Mouse (Mus musculus) heart, embryonic 14.5 days (tissue): ENCODE results near the gene Gm45618. TPM values are rescaled to one million over a fixed set of nuclear protein-coding genes. Genes with fewer than 3 reads are reported as not detected.

Experiments
- ATAC-seq: fragments of 200-750 bp; cut with Nextera tagmentation; 2 replicates; pipeline ENCODE4 v1.8.0; 2017; ENCODE audit warnings: low read depth, moderate TSS enrichment; ENCODE audit not compliant: insufficient number of reproducible peaks, insufficient read depth, low FRiP score
- H3K27ac ChIP-seq, 2 experiments: fragments of 200-500 bp in 1 of 2; fragments of 300-500 bp in 1 of 2; sonication (generic) in 1 of 2; replicated peaks in 1 of 2; 2 replicates each; pipeline ENCODE4 v1.5.1; 2012 to 2014; ENCODE audit warnings: low read depth in 2 of 2, low read length in 2 of 2, control low read depth in 1 of 2, mild to moderate bottlenecking in 1 of 2, mixed read lengths in 1 of 2; ENCODE audit not compliant: control insufficient read depth in 1 of 2, insufficient read depth in 1 of 2
- H3K27me3 ChIP-seq: fragments of 300-500 bp; sonication (generic); 2 replicates; pipeline ENCODE4 v1.6.1; 2014; ENCODE audit warnings: mild to moderate bottlenecking, low read length, control low read depth; ENCODE audit not compliant: control insufficient read depth, insufficient read depth
- H3K36me3 ChIP-seq: fragments of 300-500 bp; sonication (generic); 2 replicates; pipeline ENCODE4 v1.6.1; 2014; ENCODE audit warnings: mild to moderate bottlenecking, control low read depth, low read length, mixed read lengths; ENCODE audit not compliant: control insufficient read depth, insufficient read depth
- H3K4me1 ChIP-seq, 2 experiments: fragments of 200-500 bp in 1 of 2; fragments of 300-500 bp in 1 of 2; sonication (generic) in 1 of 2; 2 replicates each; pipeline ENCODE4 v1.6.1; 2012 to 2014; ENCODE audit warnings: low read length in 2 of 2, control low read depth in 1 of 2, mixed read lengths in 1 of 2; ENCODE audit not compliant: control insufficient read depth in 2 of 2, insufficient read depth in 2 of 2
- H3K4me2 ChIP-seq: fragments of 300-500 bp; sonication (generic); 2 replicates; pipeline ENCODE4 v1.6.1; 2014; ENCODE audit warnings: mild to moderate bottlenecking, low read length
- H3K4me3 ChIP-seq, 2 experiments: fragments of 200-500 bp in 1 of 2; fragments of 300-500 bp in 1 of 2; sonication (generic) in 1 of 2; 2 replicates each; pipeline ENCODE4 v1.5.1; 2012 to 2014; ENCODE audit warnings: low read length in 2 of 2, mild to moderate bottlenecking in 2 of 2, control low read depth in 1 of 2, low read depth in 1 of 2, moderate library complexity in 1 of 2; ENCODE audit not compliant: control insufficient read depth in 1 of 2, insufficient read depth in 1 of 2
- H3K9ac ChIP-seq: fragments of 300-500 bp; sonication (generic); 2 replicates; pipeline ENCODE4 v1.6.1; 2014; ENCODE audit warnings: mild to moderate bottlenecking, low read length
- H3K9me3 ChIP-seq: fragments of 300-500 bp; sonication (generic); 2 replicates; pipeline ENCODE4 v1.6.1; 2016; ENCODE audit warnings: low read length, control low read depth; ENCODE audit not compliant: control insufficient read depth
- WGBS: fragments of 180-500 bp; shearing (Covaris S2); extraction: QIAGEN DNeasy Blood & Tissue Kit; methylation state at CpG from one replicate; pipeline ENCODE4 v1.1.7; 2014; 5-methylcytosine and 5-hydroxymethylcytosine counted together
- polyA plus RNA-seq: library from polyadenylated mRNA; unstranded; fragments of >200 nt; fragmentation: Nextera tagmentation; extraction: Ambion mirVana; gene quantifications from 2 replicates; pipeline ENCODE4 v1.2.1, GENCODE M21; 2014

Gm45618 gene
- polyA plus RNA-seq, 1 experiment from 2014 or later, result not detected

DNA sequence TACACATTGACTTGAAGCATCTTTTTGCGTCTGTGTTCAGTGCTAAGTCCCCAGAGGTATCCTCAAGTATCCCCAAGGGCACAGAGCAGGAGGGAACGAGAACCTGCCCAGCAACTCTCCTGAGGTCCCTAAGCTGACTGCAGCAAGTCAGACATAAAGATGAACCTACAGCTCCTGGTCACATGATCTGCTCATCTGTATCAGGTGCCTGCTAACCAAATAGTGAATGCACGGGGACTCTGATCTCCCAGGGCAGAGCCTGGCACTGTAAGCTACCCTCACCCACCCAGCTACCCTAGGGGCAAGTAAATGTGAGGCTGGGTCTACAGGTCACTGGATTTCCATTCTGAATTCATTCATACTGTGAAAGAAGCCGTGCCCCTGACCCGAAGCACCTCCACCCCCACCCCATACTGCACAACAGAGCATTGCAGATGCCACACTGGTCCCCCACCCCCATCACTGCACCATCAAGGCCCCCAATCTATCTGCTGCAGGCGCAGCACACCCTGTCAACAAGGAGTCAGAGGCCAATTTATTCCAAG lies 26.8 kb downstream of the Gm45618 start:
- peak overlapping the region; percentile 88 to 97 for H3K4me3 ChIP-seq
- no peak overlapping the region for H3K27ac ChIP-seq
- H3K36me3 ChIP-seq, result no peaks in the 10 kb centered on the region
- peak overlapping the region; percentile 96 for H3K9ac ChIP-seq
- no peaks in the 10 kb centered on the region for H3K9me3 ChIP-seq
- peaks cover 47 to 50% of the 10 kb centered on the region in 2 experiments for H3K4me1 ChIP-seq
- H3K4me2 ChIP-seq, result peak overlapping the region; percentile 91
- no peak for ATAC-seq
- WGBS, result 37% methylated on average over 6 of the region's 6 CpGs
- peaks cover 6% of the 10 kb centered on the region for H3K27me3 ChIP-seq

DNA sequence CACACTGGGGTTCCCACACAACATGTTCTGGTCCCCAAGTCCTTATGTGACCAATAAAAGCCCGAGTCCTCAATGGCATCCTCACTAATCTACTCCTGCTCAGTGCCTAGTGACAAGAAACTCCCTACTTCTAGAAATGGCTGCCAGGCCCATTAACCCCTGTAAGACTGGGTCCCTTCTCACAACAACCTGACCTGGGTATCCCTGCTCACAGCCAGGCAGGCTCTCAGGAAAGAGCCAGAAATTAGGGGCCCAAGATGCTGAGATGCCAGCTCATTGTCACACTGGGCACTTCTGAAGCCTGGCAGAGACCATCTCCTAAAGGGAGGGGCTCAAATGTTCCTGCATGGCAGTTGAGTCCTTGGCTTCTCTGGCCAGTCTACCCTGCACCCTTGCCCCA lies 27.5 kb downstream of the Gm45618 start:
- WGBS, result 41% methylated on average over 1 of the region's 1 CpGs
- peaks cover 5% of the 10 kb centered on the region for H3K36me3 ChIP-seq
- H3K4me1 ChIP-seq, result peaks cover 54 to 57% of the 10 kb centered on the region in 2 experiments
- H3K9ac ChIP-seq, result peak overlapping the region; percentile 96; the same call in 1 of the 2 replicates
- peak overlapping the region; percentile 91 for H3K4me2 ChIP-seq
- ATAC-seq, result no peak
- no peaks in the 10 kb centered on the region for H3K9me3 ChIP-seq
- H3K27me3 ChIP-seq, result peaks cover 6% of the 10 kb centered on the region
- 0 out of 4 replicates have a peak overlapping the region, but pooled peaks of 1 of the 2 experiments have one; percentile 97 for H3K4me3 ChIP-seq
- no peak overlapping the region for H3K27ac ChIP-seq

DNA sequence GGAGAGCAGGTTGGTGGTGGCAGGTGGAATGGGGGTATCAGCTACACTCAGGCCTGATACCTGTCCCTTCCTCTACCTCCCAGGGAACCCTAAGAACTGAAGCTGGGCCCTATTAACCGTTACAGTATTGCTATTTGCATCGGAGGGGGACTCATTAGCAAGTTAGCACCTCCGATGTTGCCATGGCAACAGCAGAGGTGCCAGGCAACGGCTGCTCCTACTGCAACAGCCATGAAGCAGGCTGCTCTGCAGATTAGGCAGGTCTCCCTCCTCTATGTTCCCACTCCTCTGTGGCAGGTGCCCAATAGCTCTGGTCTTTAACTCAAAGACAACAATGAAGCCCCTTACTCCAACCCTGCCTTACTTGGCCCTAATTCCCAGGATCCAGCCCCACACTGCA lies 28.7 kb downstream of the Gm45618 start:
- Histone ChIP-seq H3K4me3 (no peak overlapping the region), H3K9me3 (no peaks in the 10 kb centered on the region), H3K9ac (no peak overlapping the region), H3K27ac (no peak overlapping the region), H3K4me1 (peaks cover 52 to 65% of the 10 kb centered on the region in 2 experiments), H3K4me2 (no peak overlapping the region), H3K36me3 (peaks cover 16% of the 10 kb centered on the region), H3K27me3 (peaks cover 5% of the 10 kb centered on the region)
- whole genome bisulfite sequencing, result 10% methylated on average over 4 of the region's 4 CpGs
- no peak for ATAC-seq

DNA sequence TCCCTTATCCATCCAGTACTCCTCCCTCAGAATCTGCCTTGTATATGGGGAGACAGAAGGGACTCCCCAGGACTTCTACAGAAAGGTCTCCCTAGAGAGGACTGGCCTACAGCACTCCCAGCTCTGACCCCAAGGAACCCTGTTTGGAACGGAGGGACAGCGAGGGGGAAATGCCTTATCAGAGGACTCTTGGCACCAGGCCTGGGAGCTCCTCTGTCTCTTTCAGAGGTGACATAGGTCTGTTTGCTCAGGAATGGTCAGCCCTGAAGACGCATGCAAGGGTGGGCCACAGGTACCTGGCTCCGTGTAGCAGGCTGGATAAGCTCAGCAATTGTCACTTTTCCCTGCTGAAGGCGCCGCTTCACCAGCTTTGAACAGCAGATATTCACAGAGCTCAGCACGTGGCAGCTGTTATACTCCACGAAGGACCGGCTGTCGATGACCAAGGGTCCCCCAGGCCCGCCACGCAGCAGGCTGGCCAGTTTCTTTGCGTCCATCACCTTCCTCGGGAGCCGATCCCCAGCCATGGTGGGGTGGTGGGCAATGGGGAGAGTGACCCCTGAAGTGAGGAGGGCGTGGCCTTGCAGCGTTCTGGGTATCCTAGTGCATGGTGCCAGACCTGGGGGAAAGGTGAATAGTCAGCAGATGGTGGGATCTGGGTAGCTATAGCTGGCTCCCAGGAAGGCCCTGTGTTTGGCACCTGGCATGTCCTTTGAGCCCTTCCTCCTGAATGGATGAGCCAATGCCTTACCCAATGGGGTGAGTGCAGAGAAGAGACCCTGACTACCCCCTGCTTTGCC lies 30.7 kb downstream of the Gm45618 start:
- Histone ChIP-seq H3K27ac (peak overlapping the region in 1 of 2 experiments; percentile 26; a peak in 3 of 4 replicates), H3K4me3 (no peak overlapping the region), H3K4me1 (peaks cover 55 to 80% of the 10 kb centered on the region in 2 experiments), H3K27me3 (no peaks in the 10 kb centered on the region), H3K4me2 (0 out of 2 replicates have a peak overlapping the region, but pooled peaks have one; percentile 6), H3K9ac (peak overlapping the region; percentile 9), H3K36me3 (peaks cover 35% of the 10 kb centered on the region), H3K9me3 (no peaks in the 10 kb centered on the region)
- 46% methylated on average over 17 of the region's 17 CpGs for WGBS
- ATAC-seq, result no peak

DNA sequence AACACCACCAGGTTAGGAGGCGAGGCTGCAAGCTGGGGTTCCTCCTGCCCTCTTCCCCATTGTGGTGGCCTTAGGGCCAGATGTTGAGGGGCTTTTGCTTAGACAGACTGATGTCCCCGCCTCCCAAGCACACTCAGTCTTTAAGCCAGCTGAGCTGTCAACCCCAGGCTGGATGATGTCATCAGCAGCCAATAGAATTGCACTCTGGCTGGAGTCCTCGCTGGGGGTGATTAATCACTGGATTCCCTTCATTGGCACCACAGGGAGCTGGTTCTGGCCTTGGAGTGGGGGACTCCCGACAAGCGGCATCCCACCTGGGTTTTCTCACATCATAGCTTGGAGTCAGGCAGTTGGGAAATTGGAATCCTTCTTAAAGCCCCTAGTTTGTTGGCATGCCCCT lies 31.6 kb downstream of the Gm45618 start:
- Histone ChIP-seq H3K27me3 (no peaks in the 10 kb centered on the region), H3K36me3 (peaks cover 35% of the 10 kb centered on the region), H3K4me1 (peaks cover 62 to 86% of the 10 kb centered on the region in 2 experiments), H3K9ac (no peak overlapping the region), H3K27ac (peak overlapping the region in 1 of 2 experiments; percentile 26; a peak in 2 of 4 replicates), H3K4me2 (no peak overlapping the region), H3K4me3 (no peak overlapping the region), H3K9me3 (no peaks in the 10 kb centered on the region)
- no peak for ATAC-seq
- WGBS, result 21% methylated on average over 5 of the region's 5 CpGs

DNA sequence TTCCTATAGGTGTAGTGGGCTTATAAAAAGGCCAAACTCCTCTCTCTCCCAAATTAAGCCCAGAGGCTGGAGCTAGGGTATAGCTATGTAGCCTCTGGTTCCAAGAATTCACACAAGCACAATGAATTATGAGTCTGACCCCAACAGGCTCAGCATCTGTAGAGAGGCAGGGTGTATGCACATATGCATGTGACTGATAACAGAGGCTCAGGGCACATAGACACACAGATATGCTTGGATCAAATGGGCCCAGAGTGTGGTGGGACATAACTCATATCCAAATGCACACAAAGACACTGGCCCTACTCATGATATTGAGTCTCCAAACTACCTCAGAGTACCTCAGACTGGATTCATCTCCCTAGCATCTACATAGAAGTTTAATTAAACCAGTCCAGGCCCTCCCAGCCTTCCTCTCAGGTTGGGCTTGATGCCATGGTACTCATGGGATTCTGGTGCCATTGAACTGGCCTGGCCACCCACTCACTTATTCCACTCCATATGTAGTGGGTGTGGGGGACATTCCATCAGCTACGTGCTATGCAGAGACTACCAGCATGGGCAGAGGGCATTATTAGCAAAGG lies 33.4 kb downstream of the Gm45618 start:
- ATAC-seq, result no peak
- Histone ChIP-seq H3K27ac (no peak overlapping the region), H3K4me3 (no peak overlapping the region), H3K27me3 (peaks cover 9% of the 10 kb centered on the region; the same call in 1 of the 2 replicates), H3K9ac (no peak overlapping the region), H3K36me3 (peaks cover 50% of the 10 kb centered on the region), H3K4me1 (peaks cover 54 to 74% of the 10 kb centered on the region in 2 experiments), H3K4me2 (no peak overlapping the region), H3K9me3 (no peaks in the 10 kb centered on the region)
- WGBS, result 92% methylated on average over 1 of the region's 1 CpGs

DNA sequence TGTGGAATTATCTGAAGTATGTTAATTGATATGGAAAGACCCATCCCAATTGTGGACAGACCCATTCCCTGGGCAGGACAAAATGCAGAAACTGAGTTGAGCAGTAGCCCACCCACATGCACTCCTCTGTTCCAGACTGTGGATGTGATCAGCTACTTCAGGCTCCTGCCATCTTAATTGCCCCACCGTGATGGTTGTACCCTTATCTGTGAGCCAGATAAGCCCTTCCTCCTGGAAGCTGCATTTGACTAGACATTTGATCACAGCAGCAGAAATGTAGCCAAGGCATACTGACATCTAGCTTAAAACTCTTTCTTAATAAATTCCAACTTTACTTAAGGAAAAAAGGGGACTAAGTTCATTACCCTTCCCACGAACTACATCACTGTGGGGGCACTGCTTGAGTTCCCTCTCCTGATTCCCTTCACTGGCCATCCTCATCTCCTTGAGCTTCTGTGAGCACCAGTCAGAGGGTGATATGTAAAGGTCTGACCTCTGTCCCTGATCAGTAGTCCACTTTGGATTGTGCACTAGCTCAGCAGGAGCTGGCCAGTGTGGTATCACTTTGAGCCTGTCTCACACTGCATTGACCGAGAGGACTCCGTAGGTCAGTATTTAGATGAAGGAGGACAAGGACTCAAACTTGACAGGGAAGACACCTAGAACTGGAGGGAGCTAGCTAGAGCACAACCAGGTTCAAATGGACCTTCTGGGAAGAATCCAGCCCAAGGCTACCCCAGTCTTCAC lies 34.2 kb downstream of the Gm45618 start:
- no peak overlapping the region for H3K27ac ChIP-seq
- no peak for ATAC-seq
- peaks cover 9% of the 10 kb centered on the region; the same call in 1 of the 2 replicates for H3K27me3 ChIP-seq
- H3K9me3 ChIP-seq, result no peaks in the 10 kb centered on the region
- peaks cover 58% of the 10 kb centered on the region for H3K36me3 ChIP-seq
- peaks cover 46 to 66% of the 10 kb centered on the region in 2 experiments for H3K4me1 ChIP-seq
- H3K4me3 ChIP-seq, result no peak overlapping the region
- WGBS, result 58% methylated on average over 4 of the region's 4 CpGs
- H3K4me2 ChIP-seq, result no peak overlapping the region
- H3K9ac ChIP-seq, result no peak overlapping the region
